Mouse (Mus musculus) embryonic facial prominence, embryonic 15.5 days (tissue): Measurements from ENCODE around the gene Zfp319. TPM values are rescaled to one million over a fixed set of nuclear protein-coding genes. Genes with fewer than 3 reads are reported as not detected.

Experiments used
- ATAC-seq: fragments of 200-750 bp; cut with Nextera tagmentation; 2 replicates; pipeline ENCODE4 v1.8.0; 2017; ENCODE audit warnings: low read depth, moderate TSS enrichment; ENCODE audit not compliant: insufficient number of reproducible peaks, low FRiP score, low TSS enrichment
- H3K27ac ChIP-seq: fragments of 300-500 bp; sonication (generic); replicated peaks from 2 replicates; pipeline ENCODE4 v1.5.1; 2015; ENCODE audit warnings: mild to moderate bottlenecking, inconsistent platforms
- H3K27me3 ChIP-seq: fragments of 300-500 bp; sonication (generic); 2 replicates; pipeline ENCODE4 v1.6.1; 2015; ENCODE audit warnings: inconsistent platforms
- H3K36me3 ChIP-seq: fragments of 300-500 bp; sonication (generic); 2 replicates; pipeline ENCODE4 v1.6.1; 2015; ENCODE audit warnings: mild to moderate bottlenecking, inconsistent platforms
- H3K4me1 ChIP-seq: fragments of 300-500 bp; sonication (generic); 2 replicates; pipeline ENCODE4 v1.6.1; 2015; ENCODE audit warnings: inconsistent platforms
- H3K4me2 ChIP-seq: fragments of 300-500 bp; sonication (generic); replicated peaks from 2 replicates; pipeline ENCODE4 v1.6.1; 2015; ENCODE audit warnings: mild to moderate bottlenecking, inconsistent platforms
- H3K4me3 ChIP-seq: fragments of 300-500 bp; sonication (generic); replicated peaks from 2 replicates; pipeline ENCODE4 v1.5.1; 2015; ENCODE audit warnings: mild to moderate bottlenecking, inconsistent platforms
- H3K9ac ChIP-seq: fragments of 300-500 bp; sonication (generic); 2 replicates; pipeline ENCODE4 v1.6.1; 2015; ENCODE audit warnings: inconsistent platforms
- H3K9me3 ChIP-seq: fragments of 300-500 bp; sonication (generic); replicated peaks from 2 replicates; pipeline ENCODE4 v1.6.1; 2016; ENCODE audit warnings: inconsistent platforms
- WGBS: fragments of 180-500 bp; shearing (Covaris S2); methylation state at CpG from one replicate; pipeline ENCODE4 v1.1.7; 2015; 5-methylcytosine and 5-hydroxymethylcytosine counted together
- polyA plus RNA-seq: library from polyadenylated mRNA; unstranded; fragments of >200 nt; fragmentation: Nextera tagmentation; extraction: Ambion mirVana; gene quantifications from 2 replicates; pipeline ENCODE4 v1.2.1, GENCODE M21; 2015

Gene Zfp319
- polyA plus RNA-seq, 1 experiment from 2014 or later: 10.2 TPM

DNA sequence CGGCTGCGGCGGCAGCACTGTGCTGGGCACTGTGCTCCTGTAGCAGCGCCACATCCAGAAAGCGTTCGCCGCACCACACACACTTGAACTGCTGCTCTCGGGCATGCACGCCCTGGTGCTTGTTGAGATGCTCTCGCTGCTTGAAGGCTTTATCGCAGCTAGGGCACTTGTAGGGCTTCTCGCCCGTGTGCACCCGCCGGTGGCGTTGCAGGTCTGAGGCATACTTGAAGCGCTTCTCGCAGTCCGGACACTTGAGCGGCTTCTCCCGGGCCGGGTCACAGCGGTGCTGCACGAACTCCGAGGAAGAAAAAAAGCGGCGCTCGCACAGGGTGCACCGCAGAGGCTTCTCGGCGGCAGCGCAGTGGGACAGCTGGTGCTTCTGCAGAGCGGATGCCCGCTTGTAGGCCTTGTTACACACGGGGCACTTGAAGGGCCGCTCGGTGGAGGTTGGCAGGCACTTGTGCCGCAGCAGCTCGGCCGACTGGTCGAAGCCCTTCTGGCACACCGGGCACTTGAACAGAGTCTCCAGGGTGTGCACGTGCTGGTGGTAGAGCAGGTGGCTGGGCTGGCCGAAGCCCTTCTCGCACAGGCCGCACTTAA lies 3.8 kb downstream of the Zfp319 start:
- H3K27ac ChIP-seq: no peak overlapping the region
- 89% methylated on average over 46 of the region's 46 CpGs for WGBS
- no peak overlapping the region for H3K4me3 ChIP-seq
- H3K4me2 ChIP-seq: no peak overlapping the region
- no peak overlapping the region for H3K9ac ChIP-seq
- no peaks in the 10 kb centered on the region for H3K9me3 ChIP-seq
- ATAC-seq: no peak
- H3K4me1 ChIP-seq: peaks cover 23% of the 10 kb centered on the region
- H3K27me3 ChIP-seq: no peaks in the 10 kb centered on the region
- H3K36me3 ChIP-seq: peaks cover 54% of the 10 kb centered on the region

DNA sequence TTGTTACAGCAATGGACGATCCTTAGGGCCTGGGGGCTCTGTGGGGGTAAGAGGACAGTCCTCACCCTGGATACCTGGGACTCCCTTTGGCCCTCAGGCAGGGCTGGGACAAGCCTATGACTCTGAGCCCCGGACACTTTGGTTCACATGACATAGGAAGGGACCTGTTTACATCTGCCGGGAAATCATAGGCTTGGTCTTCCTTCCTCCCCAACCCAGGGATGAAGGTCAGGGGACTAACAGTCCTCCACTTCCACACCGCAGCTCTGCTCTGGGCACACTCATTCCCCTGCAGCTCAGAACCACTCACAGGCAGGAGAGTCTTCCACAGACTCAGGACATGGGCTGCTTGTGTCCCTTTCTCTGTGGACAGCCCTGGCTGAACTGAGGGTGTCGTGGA lies 4.9 kb downstream of the Zfp319 start:
- no peaks in the 10 kb centered on the region for H3K27me3 ChIP-seq
- no peak overlapping the region for H3K9ac ChIP-seq
- no peak for ATAC-seq
- no peaks in the 10 kb centered on the region for H3K9me3 ChIP-seq
- H3K4me2 ChIP-seq: no peak overlapping the region
- H3K4me3 ChIP-seq: no peak overlapping the region
- 82% methylated on average over 5 of the region's 5 CpGs for WGBS
- peaks cover 17% of the 10 kb centered on the region for H3K4me1 ChIP-seq
- H3K36me3 ChIP-seq: peaks cover 54% of the 10 kb centered on the region
- H3K27ac ChIP-seq: no peak overlapping the region

DNA sequence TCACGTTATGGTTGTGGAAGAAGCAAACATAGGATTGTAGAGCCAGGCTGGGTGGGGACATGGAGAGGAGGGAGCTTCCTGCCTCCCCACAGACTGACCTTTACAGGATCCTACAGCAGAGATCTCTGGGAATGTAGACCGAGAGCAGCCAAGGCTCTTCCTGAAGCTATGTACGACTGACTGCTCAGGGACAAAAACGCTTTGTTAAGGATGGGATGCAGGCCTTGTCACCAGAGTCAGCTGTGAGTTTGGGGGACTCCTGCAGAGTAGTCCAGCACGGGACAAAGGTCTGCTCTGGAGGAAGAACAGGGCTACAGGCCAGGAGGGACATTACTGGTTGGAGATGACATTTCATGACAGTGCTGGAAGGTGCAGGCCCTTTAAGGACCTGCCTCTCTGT lies 7.1 kb downstream of the Zfp319 start:
- no peaks in the 10 kb centered on the region for H3K27me3 ChIP-seq
- 47% methylated on average over 5 of the region's 5 CpGs for WGBS
- H3K4me1 ChIP-seq: peaks cover 20% of the 10 kb centered on the region
- no peak overlapping the region for H3K4me3 ChIP-seq
- H3K27ac ChIP-seq: no peak overlapping the region
- no peaks in the 10 kb centered on the region for H3K9me3 ChIP-seq
- no peak overlapping the region for H3K4me2 ChIP-seq
- H3K36me3 ChIP-seq: peaks cover 54% of the 10 kb centered on the region
- H3K9ac ChIP-seq: no peak overlapping the region
- ATAC-seq: no peak

DNA sequence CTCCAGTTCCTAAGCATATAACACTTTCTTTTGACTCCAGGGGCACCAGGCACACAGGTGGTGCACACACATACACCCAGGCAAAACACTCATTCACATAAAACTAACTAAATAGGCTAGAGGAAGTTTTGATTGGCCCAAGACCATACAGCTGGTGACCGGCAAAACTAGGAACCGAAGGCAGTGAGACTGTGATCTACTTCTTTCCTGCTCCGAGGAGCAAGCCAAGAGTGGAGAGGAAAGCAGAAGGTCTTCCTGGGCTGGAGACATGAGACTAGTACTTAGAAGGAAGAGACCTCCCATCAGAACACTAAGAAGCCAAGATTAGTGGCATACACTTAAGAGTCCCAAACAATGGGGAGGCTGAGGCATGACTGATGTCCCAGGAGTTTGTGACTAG lies 8.5 kb downstream of the Zfp319 start:
- Histone ChIP-seq H3K9ac (no peak overlapping the region), H3K4me3 (no peak overlapping the region), H3K27ac (no peak overlapping the region), H3K4me1 (peaks cover 16% of the 10 kb centered on the region), H3K27me3 (no peaks in the 10 kb centered on the region), H3K9me3 (no peaks in the 10 kb centered on the region), H3K36me3 (peaks cover 39% of the 10 kb centered on the region), H3K4me2 (no peak overlapping the region)
- 85% methylated on average over 3 of the region's 3 CpGs for WGBS
- no peak for ATAC-seq

DNA sequence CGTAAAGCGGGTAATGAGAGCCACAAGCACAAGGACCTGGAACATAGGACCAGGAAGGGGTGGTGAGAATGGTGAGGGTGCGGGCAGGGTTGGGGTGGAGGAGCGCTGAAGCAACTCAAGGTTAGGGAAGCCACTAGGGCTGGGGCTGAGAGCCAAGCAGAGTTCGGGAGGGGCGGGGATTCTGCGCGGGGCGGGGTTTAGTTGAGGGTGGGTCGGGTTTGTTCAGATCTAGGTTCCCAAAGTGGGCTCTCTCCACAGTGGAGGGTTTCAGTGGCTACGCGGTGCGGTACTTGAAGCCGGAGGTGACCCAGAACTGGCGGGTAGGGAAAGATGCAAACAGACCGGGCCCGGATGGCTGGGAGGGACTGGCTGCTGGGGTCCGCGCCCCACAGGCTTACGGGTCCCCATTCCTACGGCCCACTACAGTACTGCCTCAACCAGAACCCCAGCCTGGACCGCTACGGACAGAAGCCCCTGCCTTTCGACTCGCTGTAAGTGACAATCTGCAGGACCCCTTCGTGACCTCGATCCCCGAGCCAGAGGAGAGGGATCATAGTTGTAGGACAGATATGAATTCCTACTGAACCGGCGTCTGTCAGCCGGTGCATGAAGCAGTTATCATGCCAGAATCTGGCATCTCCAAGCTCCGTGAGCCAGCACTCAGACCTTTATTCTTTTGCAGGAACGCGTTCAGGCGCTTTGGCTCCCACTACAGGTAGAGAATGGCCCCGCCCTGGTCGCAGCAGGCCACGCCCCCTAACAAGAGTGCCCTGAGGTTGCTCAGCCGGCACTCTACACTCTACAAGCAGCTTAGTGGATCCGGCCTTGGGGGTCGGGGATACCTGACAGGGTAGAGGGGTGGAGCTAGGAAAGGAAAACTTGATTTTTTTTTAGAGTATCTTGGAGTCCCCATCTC lies 11.3 kb downstream of the Zfp319 start:
- Histone ChIP-seq H3K9ac (no peak overlapping the region), H3K36me3 (peaks cover 12% of the 10 kb centered on the region), H3K4me1 (peaks cover 16% of the 10 kb centered on the region), H3K9me3 (no peaks in the 10 kb centered on the region), H3K4me3 (peak overlapping the region; percentile 41), H3K27ac (no peak overlapping the region), H3K27me3 (no peaks in the 10 kb centered on the region), H3K4me2 (peak overlapping the region; percentile 94)
- peak; percentile 67 for ATAC-seq
- 2% methylated on average over 41 of the region's 41 CpGs for WGBS

DNA sequence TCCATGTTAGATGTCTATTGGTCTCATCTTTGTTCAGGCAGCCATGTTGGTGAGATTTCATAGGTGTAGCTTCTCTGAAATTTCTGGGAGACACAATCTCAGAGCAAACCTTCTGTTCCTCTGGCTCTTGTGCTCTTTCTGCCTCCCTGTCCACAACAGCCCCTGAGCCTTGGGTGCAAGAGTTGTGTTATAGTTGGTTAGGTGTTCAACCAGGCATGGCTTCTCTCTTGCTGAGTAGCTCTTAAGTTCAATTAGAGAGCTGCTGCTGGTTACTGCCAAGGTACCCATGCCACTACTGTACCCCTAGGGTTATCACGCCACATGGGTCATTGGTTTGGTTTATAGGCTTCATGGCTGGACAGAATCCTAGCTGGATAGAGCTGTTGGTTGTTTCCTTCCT lies 16.4 kb downstream of the Zfp319 start:
- no peak for ATAC-seq
- H3K9me3 ChIP-seq: no peaks in the 10 kb centered on the region
- no peaks in the 10 kb centered on the region for H3K27me3 ChIP-seq
- no peak overlapping the region for H3K4me2 ChIP-seq
- no peak overlapping the region for H3K4me3 ChIP-seq
- H3K9ac ChIP-seq: no peak overlapping the region
- no peak overlapping the region for H3K27ac ChIP-seq
- H3K36me3 ChIP-seq: no peaks in the 10 kb centered on the region
- H3K4me1 ChIP-seq: peaks cover 7% of the 10 kb centered on the region
- 93% methylated on average over 1 of the region's 1 CpGs for WGBS

DNA sequence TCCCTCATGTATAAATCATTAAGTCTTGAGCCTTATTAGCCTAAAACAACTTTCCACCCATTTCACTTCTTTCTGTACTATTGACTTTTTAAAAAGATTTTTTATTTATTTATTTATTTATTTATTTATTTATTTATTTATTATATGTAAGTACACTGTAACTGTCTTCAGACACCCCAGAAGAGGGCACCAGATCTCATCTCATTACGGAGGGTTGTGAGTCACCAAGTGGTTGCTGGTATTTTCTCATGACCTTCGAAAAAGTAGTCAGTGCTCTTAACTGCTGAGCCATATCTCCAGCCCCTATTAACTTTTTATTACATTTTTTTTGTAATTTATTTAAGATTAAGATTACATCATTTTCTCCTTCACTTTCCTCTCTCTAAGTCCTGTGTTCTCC lies 17.0 kb downstream of the Zfp319 start:
- no peaks in the 10 kb centered on the region for H3K36me3 ChIP-seq
- no peak overlapping the region for H3K4me3 ChIP-seq
- H3K27me3 ChIP-seq: no peaks in the 10 kb centered on the region
- H3K4me2 ChIP-seq: no peak overlapping the region
- no peak overlapping the region for H3K27ac ChIP-seq
- WGBS: 67% methylated on average over 2 of the region's 2 CpGs
- H3K9me3 ChIP-seq: no peaks in the 10 kb centered on the region
- no peak overlapping the region for H3K9ac ChIP-seq
- H3K4me1 ChIP-seq: 0 out of 2 replicates have a peak, but pooled peaks cover under 1% of the 10 kb centered on the region
- no peak for ATAC-seq

DNA sequence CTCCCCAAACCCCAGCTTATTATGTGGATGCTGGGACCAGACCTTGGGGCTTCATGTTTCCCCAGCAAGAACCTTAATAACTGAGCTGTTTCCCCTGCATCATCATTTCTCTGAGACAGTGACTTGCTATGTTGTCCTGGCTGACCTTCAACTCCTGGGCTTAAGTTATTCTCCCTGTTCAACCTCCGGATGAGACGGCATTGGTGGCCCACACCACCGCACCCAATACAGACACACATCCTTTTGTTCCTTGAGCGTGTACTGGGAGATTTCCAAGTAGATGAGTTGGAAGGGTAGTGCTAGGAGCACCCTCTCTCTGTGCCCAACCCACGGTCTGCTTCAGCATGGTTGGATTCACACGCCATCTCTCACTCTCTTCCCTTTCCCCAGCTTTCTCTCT lies 17.9 kb downstream of the Zfp319 start:
- no peak for ATAC-seq
- no peak overlapping the region for H3K9ac ChIP-seq
- H3K36me3 ChIP-seq: no peaks in the 10 kb centered on the region
- no peaks in the 10 kb centered on the region for H3K27me3 ChIP-seq
- no peak overlapping the region for H3K27ac ChIP-seq
- H3K4me3 ChIP-seq: no peak overlapping the region
- H3K9me3 ChIP-seq: no peaks in the 10 kb centered on the region
- 86% methylated on average over 6 of the region's 6 CpGs for WGBS
- H3K4me1 ChIP-seq: no peaks in the 10 kb centered on the region
- no peak overlapping the region for H3K4me2 ChIP-seq

DNA sequence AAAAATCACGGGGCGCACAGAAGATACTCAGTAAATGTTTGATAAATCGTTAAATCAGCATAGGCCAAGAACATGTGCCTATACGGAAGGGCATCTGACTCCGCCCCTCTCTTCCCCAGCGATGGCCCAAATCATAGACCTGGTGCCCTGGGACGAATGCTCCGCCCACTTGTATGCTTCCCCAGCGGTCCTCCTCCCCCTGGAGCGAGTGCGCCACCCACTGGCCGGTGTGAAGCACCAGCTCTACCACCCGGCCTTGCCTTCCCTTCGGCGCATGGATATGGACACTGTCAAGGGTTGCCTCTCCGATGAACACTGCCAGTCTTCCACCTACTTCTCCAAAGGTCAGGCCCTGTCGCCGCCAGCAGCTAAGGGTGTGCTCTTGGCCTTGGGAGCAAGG lies 18.9 kb downstream of the Zfp319 start:
- ATAC-seq: no peak
- Histone ChIP-seq H3K9ac (no peak overlapping the region), H3K27ac (no peak overlapping the region), H3K27me3 (no peaks in the 10 kb centered on the region), H3K4me1 (no peaks in the 10 kb centered on the region), H3K36me3 (no peaks in the 10 kb centered on the region), H3K4me3 (no peak overlapping the region), H3K4me2 (no peak overlapping the region), H3K9me3 (no peaks in the 10 kb centered on the region)
- WGBS: 74% methylated on average over 18 of the region's 18 CpGs

DNA sequence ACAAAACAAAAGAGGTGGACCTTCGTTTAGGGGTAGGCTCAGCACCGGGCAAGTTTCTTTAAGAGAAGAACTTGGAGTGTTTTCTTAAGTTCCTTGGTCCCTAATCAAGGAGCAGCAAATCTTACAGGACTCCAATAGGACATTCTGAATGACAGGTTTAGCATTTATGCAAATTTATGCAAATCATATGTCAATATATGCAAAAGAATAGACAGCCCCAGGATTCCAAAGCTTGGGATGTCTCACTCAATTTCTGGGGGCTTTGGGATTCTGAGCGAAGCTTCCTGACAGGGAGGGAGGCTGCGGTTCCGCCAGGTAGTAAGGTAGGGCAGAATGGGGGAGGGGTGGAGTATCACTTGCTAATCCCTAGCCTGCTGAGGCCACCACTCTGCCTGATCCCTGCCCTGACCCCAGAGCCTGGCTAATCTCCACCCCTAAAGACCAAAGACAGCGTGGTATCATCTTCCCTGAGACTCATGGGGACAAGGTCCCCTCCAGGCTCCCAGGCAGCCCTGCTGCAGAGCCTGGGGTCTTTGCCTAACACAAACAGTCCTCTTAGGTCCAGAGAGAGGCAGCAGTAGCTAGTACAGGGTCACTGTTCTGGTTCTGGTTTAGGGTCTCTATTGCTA lies 21.3 kb downstream of the Zfp319 start, which contains the start of gene Tepp:
TSS of gene Tepp (plus strand) at position 225 of the 629 bp plus-strand sequence.
- H3K27ac ChIP-seq: no peak within 1 kb of the TSS
- H3K4me2 ChIP-seq: no peak within 1 kb of the TSS
- WGBS: 32% methylated on average over 6 of the region's 6 CpGs
- no peak within 1 kb of the TSS for H3K9ac ChIP-seq
- no peaks in the 10 kb centered on the region for H3K9me3 ChIP-seq
- no peak within 1 kb of the TSS for H3K4me3 ChIP-seq
- no peaks in the 10 kb centered on the region for H3K36me3 ChIP-seq
- no peaks in the 10 kb centered on the region for H3K27me3 ChIP-seq
- H3K4me1 ChIP-seq: no peaks in the 10 kb centered on the region
- no peak for ATAC-seq

DNA sequence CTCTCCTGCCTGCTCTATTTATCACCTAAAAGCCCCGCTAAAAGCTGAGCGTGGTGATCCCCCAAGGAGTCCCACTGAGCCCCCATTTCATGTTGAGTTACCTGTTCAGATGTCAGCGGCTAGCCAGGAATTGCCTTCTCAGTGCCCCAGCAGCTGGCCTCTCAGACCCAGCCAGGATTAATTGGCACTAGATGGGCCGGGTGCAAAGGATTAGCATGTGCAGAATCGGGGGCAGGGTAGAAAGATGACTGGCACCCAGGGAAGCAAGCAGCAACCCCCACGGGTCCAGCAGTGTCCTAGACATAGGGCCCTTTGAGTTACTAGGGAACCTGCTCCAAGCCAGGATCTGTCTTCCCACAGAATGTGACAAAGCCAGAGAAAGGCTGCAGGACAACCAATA lies 25.3 kb downstream of the Zfp319 start, which contains the start of gene Cngb1:
TSS of gene Cngb1 (minus strand) at position 155 of the 400 bp plus-strand sequence.
- Histone ChIP-seq H3K9me3 (no peaks in the 10 kb centered on the region), H3K4me2 (no peak within 1 kb of the TSS), H3K9ac (no peak within 1 kb of the TSS), H3K36me3 (no peaks in the 10 kb centered on the region), H3K4me3 (no peak within 1 kb of the TSS), H3K27me3 (no peaks in the 10 kb centered on the region), H3K27ac (no peak within 1 kb of the TSS), H3K4me1 (no peaks in the 10 kb centered on the region)
- 40% methylated on average over 6 of the region's 6 CpGs for WGBS
- ATAC-seq: no peak
